Mouse (Mus musculus): ENCODE measurements at regions not wholly inside any gene's neighbourhood (a gene's known extent, or its start where the extent isn't known, plus 50 kb on each side); places are given as distances from the start of the nearest gene placed in this dataset.

- no peak for DNase-seq (ENCODE audit: low spot score)
These were observed 106.8 kb upstream of the Kit start for GRCm38 (mm10) chr5:75467916-75468315.

DNA sequence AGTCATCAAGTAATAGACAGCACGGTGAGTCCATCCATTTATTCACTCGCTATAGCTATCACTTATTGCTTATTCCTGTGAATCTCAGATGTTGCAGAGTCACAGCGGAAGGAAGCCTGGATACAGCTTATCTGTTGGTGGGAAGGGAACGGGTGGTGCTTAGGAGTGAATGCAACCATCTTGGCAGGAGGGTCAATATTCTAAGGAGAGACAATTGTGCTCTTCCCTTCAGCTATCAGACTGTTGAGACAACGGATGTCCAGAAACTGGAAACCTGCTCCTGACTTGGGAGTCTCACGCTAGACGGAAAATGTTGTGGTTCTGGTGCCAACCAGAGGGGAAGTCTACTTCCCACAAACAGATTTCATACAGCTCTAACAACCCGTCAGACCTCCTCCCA lies 103.7 kb upstream of the Kit start:
- DNase-seq (ENCODE audit: low spot score): no peak

- no peak for DNase-seq (ENCODE audit: low spot score)
These were observed 102.2 kb upstream of the Kit start for GRCm38 (mm10) chr5:75472484-75472883.

DNA sequence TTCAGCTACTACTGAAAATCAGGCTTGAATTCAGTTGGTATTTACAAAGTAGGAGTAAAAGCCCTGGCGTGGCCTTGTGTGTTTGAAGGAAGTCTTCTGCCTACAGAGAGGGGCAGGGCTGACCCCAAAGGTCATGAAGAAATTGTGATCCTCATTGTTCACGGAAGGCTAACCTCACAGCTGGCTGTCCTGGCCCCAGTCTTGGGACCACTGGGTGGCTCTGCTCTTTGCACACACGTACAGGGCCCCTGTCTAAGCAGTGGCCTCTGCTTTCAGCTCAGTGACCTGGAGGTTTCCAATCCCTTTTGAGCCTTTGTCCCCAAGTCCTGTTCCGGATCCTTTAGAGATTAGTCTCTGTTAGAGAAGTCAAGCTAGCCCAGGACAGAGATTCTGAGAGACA lies 99.3 kb upstream of the Kit start:
- no peak for DNase-seq (ENCODE audit: low spot score)

- no peak for DNase-seq (ENCODE audit: low spot score)
These were observed 96.2 kb upstream of the Kit start for GRCm38 (mm10) chr5:75478499-75478898.

- no peak for DNase-seq (ENCODE audit: low spot score)
These were observed 95.6 kb upstream of the Kit start for GRCm38 (mm10) chr5:75479149-75479548.

DNA sequence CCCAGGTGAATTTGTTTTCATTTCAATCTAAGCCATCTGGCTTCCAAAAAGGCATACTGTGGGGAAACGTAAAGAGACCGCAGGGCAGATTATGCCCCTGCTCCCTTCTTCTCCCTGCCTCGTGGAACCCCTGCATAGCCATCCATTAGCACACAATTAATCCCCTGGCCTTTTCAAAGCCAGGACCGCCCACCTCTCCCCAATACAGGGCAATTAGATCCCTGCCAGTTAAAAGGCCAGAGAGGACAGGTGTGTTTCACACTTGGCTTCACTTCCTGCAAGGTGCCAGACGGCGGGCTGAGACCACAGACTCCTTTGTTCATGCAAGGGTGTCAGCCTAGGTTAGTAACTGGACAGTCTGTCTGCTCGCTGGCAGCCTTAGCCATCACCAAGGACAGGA lies 93.1 kb upstream of the Kit start:
- no peak for DNase-seq (ENCODE audit: low spot score)

DNA sequence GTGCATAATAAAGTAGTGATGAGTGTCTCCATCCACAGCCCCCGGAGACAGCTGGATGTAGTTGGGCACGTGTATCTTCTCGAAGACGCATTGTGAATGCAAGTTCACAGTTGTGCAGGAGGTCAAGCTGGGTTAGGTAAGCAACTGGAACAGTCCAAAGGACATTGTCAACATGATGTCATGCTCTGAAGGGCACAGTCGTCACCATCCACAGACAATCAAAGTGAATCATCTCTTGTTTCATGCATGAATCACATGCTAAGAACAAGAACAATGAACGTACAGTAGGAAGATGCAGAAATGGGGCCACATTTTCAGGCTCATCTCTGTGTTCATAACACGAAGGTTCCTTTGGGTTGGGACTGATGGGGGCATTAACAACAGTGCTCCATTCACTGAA lies 90.4 kb upstream of the Kit start:
- no peak for DNase-seq (ENCODE audit: low spot score)

DNA sequence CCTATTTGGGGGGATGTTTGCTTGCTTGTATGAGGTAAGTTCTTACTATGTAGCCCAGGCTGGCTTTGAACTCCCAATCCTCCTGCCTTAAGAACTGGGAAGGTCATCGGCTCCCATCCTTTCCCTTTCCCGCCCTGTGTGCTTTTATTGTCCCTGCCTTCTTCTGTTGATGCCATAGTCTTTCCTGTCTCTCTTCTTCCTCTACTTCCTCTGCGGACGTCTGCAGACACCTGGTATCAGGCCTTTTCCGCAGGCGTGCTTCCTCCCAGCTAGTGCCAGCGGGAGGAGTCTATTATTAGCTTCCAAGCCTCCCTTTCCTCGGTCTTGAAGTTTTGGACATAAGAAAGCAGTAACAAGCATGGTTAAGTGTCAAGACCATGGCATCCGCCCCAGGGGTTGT lies 83.9 kb upstream of the Kit start:
- no peak for DNase-seq (ENCODE audit: low spot score)

GRCm38 (mm10) chr5:75494143-75494542 lies 80.6 kb upstream of the Kit start:
- DNase-seq (ENCODE audit: low spot score): no peak

GRCm38 (mm10) chr5:75499053-75499452 lies 75.7 kb upstream of the Kit start:
- no peak for DNase-seq (ENCODE audit: low spot score)

DNA sequence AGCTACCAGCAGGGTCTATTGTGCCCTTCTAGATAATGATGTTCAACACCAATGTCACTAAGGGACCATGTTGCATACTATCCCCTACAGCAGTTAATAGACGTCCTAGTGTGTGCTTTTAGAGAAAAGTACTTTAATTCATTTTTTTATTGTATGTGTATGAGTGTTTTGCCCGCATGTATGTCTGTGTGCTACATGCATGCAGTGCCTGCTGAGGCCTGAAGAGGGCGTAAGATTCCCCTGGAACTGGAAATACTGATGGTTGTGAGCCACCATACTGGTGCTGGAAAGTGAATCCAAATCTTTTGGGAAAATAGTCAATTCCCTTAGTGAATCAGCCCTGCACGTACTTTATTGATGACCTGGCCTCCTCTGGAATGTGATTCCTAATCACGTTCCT lies 75.0 kb upstream of the Kit start:
- no peak for DNase-seq (ENCODE audit: low spot score)

GRCm38 (mm10) chr5:75500654-75501416 lies 73.9 kb upstream of the Kit start:
- no peak for DNase-seq (ENCODE audit: low spot score)

GRCm38 (mm10) chr5:75503673-75504072 lies 71.0 kb upstream of the Kit start:
- DNase-seq (ENCODE audit: low spot score): no peak

DNA sequence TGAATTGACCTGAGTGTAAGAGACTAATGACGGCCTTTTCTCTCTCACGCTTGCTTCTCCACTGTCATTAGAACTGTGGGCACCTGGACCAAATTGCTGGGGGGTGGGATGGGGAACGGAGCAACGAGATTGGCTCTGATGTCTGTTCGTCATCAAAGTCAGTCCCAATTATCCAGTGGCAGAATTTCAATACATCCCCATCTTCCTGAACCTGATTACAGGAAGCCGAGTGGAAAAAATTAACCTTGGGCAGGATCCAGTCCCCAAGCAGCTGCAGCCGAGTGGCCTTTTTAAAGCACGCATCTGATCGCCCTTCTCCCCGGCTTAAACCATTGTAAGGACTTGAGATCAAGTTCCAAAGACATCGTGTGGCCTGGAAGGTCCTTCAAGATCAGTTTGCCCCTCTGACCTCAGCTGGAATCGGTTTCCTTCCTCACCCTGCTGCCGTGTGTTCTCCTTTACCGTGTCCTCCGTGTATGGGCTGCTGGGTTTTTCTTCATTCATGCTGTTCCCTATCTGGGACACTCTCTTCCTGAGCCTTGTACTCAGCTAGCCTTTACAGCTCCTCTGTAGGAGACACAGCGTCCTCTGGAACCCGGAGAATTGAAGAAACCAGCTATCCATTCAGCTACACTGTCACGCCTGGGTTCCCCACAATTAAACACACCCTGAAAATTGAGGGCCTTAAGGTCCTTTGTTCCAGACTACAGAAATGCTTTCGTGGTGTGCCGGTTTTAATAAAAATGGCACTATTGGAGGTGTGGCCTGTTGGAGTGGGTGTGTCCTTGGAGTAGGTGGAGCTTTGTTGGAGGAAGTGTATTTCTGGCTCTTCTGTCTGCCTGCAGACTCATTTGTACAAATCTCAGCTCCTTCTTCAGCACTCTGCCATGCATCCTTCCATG lies 61.9 kb upstream of the Kit start:
- DNase-seq (ENCODE audit: low spot score): no peak

GRCm38 (mm10) chr5:75518213-75518612 lies 56.5 kb upstream of the Kit start:
- no peak for DNase-seq (ENCODE audit: low spot score)

DNA sequence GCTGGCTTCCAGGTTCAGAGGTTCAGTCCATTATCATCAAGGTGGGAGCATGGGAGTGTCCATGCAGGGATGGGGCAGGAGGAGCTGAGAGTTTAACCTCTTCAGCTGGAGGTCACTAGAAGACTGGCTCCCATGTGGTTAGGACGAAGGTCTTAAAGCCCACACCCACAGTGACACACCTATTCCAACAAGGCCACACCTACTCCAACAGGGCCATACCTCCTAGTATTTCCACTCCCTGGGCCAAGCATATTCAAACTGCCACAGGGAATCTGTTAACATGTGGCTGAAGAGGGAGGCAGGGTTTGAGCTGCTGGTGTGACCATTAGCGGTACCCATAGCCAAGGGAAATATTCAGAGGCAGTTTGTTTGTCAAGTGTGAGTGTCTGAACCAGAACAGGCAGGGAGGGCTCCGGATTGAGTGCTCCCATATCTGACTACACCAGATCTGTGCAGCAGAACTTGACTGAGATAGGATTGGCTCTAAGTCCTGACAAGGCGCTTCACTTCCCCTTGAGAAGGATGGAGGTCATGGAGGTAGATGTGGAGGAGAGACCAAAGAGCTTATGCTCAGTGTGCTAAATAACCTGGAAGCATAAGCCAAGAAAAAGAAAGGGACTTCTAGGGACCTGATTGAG lies 51.6 kb upstream of the Kit start:
- no peak for DNase-seq (ENCODE audit: low spot score)

Measured in retina, embryonic 14.5 days (tissue).